In the genomic region with DNA sequence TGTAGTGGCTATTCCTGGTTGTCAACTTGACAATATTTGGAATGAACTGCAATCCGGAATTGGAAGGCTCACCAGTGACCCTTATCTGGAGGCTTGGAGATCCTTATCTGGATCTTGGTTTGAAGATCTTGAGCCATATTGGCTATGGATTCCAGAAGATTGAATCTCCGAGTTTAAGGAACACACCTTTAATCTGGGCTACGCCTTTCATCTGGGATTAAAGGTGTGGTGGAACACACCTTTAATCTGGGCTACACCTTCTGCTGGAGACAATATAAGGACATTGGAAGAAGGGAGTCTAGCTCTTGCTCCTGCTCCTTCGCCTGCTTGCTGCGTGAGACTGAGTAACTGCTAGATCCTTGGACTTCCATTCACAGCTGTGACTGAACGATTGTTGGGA, we compare ENCODE assay signal across 7 mouse cellular contexts. TPM values are rescaled to one million over a fixed set of nuclear protein-coding genes. Genes with fewer than 3 reads are reported as not detected.
DNase-seq lines count a peak whose midpoint lies in the region; ATAC-seq and TF ChIP-seq lines count a peak whose summit lies in the region.
"Not testable (repeated sequence)": the region's sequence is repeated elsewhere in the genome, so short reads cannot be mapped to it uniquely, and the experiment has no call there.

Fam172a (plus strand) TSS at position 301 of the 400 bp plus-strand sequence.

- TF ChIP-seq CTCF in left cerebral cortex, adult 2 months (IDR thresholded peaks at IDR 0.05); lung, adult 2 months (IDR thresholded peaks at IDR 0.05; ENCODE audit: insufficient read depth, low read length); midbrain, postnatal 0 days (IDR thresholded peaks at IDR 0.05): not testable (repeated sequence)

- not testable (repeated sequence) for H3K36me3 ChIP-seq in forebrain, embryonic 12.5 days (replicated peaks); heart, embryonic 15.5 days; midbrain, postnatal 0 days (ENCODE audit: insufficient read depth, low read length)

- not testable (repeated sequence) for H3K9ac ChIP-seq in forebrain, embryonic 12.5 days; heart, embryonic 15.5 days; midbrain, postnatal 0 days (replicated peaks; ENCODE audit: low read length, poor library complexity, severe bottlenecking)

- not testable (repeated sequence) for DNase-seq in adrenal gland, postnatal 36 days; left cerebral cortex, adult 2 months (ENCODE audit: extremely low spot score in 1 of 2, low spot score in 2 of 2); lung, adult 2 months; midbrain, postnatal 0 days (ENCODE audit: low spot score)

- not testable (repeated sequence) for TF ChIP-seq POLR2A in lung, adult 2 months (IDR thresholded peaks at IDR 0.05; ENCODE audit: borderline replicate concordance, extremely low read depth, low read depth, low read length)

- WGBS in forebrain, embryonic 12.5 days, result no CpG with 5 or more reads among the region's 6 CpGs
- WGBS in heart, embryonic 15.5 days, result no CpG with 5 or more reads among the region's 6 CpGs
- 100% methylated on average over 1 of the region's 6 CpGs for WGBS in lung, adult 2 months
- no CpG with 5 or more reads among the region's 6 CpGs for WGBS in midbrain, postnatal 0 days

- not testable (repeated sequence) for H3K4me3 ChIP-seq in forebrain, embryonic 12.5 days (replicated peaks); heart, embryonic 15.5 days; left cerebral cortex, adult 2 months; lung, adult 2 months (replicated peaks; ENCODE audit: extremely low read depth, low read depth, low read length); midbrain, postnatal 0 days (ENCODE audit: low read depth, low read length)

- H3K27ac ChIP-seq in forebrain, embryonic 12.5 days; heart, embryonic 15.5 days; left cerebral cortex, adult 2 months; midbrain, postnatal 0 days (ENCODE audit: low read depth, low read length): not testable (repeated sequence)

- H3K27me3 ChIP-seq in forebrain, embryonic 12.5 days; heart, embryonic 15.5 days; midbrain, postnatal 0 days (ENCODE audit: insufficient read depth, low read length): not testable (repeated sequence)

- not testable (repeated sequence) for H3K9me3 ChIP-seq in forebrain, embryonic 12.5 days; heart, embryonic 15.5 days (replicated peaks); midbrain, postnatal 0 days (ENCODE audit: low read length)

- intact Hi-C loops in left cerebral cortex, adult 2 months (cut with DNase I), result not testable (repeated sequence)

- not testable (repeated sequence) for ATAC-seq in forebrain, embryonic 12.5 days (ENCODE audit: low FRiP score); heart, embryonic 15.5 days (replicated peaks; ENCODE audit: insufficient number of reproducible peaks, insufficient read depth, low FRiP score, low read depth); inflammation-experienced regulatory T-cells, adult 6 months; midbrain, postnatal 0 days (ENCODE audit: low FRiP score)

- H3K4me1 ChIP-seq in forebrain, embryonic 12.5 days; heart, embryonic 15.5 days (replicated peaks); lung, adult 2 months (ENCODE audit: control insufficient read depth, insufficient read depth, low read length); midbrain, postnatal 0 days (ENCODE audit: insufficient read depth, low read length): not testable (repeated sequence)

- H3K4me2 ChIP-seq in forebrain, embryonic 12.5 days; heart, embryonic 15.5 days; midbrain, postnatal 0 days (ENCODE audit: low read depth, low read length, poor library complexity, severe bottlenecking): not testable (repeated sequence)

RNA-seq across cellular contexts. Expression of gene Fam172a, which starts in this region (rescaled TPM):
- 10 to 100 TPM; 24.3 to 27.9 TPM for total RNA-seq in adrenal gland, postnatal 36 days (2021)
- polyA plus RNA-seq in forebrain, embryonic 12.5 days (2016; fragmentation: Nextera tagmentation; extraction: Ambion mirVana), result 47.8 and 52.1 TPM in 2 replicates
- 21.1 and 24.4 TPM in 2 replicates for polyA plus RNA-seq in heart, embryonic 15.5 days (2015; fragmentation: Nextera tagmentation; extraction: Ambion mirVana)
- 10 to 100 TPM; 29.0 to 39.3 (median 29.8) TPM for polyA plus RNA-seq in inflammation-experienced regulatory T-cells, adult 6 months (2017; shearing (Covaris generic))
- 10 to 100 TPM; 35.6 to 35.8 TPM for total RNA-seq in left cerebral cortex, adult 2 months (2021)
- 10.2 and 12.7 TPM in 2 replicates for polyA plus RNA-seq in lung, adult 2 months (2012; rRNA removed)
- total RNA-seq in midbrain, postnatal 0 days (2014; rRNA removed), result 25.3 and 29.5 TPM in 2 replicates
- polyA plus RNA-seq in midbrain, postnatal 0 days (2015; fragmentation: Nextera tagmentation; extraction: Ambion mirVana), result 40.9 and 43.4 TPM in 2 replicates
